Mouse (Mus musculus): ENCODE measurements around the gene Pcx. TPM values are rescaled to one million over a fixed set of nuclear protein-coding genes. Genes with fewer than 3 reads are reported as not detected.

Pcx gene
- polyA plus RNA-seq, 1 experiment from 2014 or later: 9.7 TPM

DNA sequence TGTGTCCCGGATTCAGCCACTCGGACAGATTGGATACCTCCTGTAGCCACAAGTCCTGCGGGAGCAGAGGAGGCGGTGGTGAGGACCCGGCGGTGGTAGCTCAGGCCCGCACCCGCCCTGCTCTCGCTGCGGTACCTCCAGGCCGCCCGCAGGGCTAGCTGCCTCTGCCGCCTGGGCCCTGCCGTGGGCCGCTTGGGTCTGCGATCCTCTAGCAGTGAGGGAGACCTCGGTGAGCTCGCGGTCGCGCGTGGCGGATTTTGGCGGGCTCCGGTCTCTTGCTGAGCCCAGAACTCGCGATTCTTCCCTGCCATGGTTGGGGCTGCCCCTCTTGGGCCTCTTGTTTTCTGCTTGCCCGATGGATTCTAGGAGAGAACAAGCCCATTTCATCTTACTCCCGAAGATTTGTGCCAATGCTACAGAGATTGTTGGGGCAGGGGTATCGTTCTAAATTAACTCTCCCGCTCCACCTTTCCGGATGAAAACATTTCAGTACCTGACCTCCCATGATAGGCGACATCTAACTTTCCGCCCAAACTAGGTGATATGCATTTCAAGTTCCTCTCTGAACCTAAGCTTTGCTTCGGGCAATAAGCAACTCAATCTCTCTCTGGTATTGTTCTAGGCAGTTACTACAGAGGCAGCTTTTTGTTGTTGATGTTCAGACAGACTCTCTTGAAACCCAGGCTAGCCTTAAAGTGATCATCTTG is 115.7 kb downstream of the Pcx start:
- ATAC-seq (replicated peaks; ENCODE audit: low FRiP score, low TSS enrichment, low read depth) (peak; percentile 68), DNase-seq (ENCODE audit: low spot score) (no peak)
- H3K27ac ChIP-seq (ENCODE audit: low read depth): peak overlapping the region; percentile 89
- no peaks in the 10 kb centered on the region for H3K27me3 ChIP-seq (replicated peaks; ENCODE audit: control insufficient read depth, insufficient read depth, low read length)
- H3K4me3 ChIP-seq (ENCODE audit: low read depth, low read length): peak overlapping the region; percentile 85
- H3K4me1 ChIP-seq (replicated peaks; ENCODE audit: control insufficient read depth, insufficient read depth, low read length): peaks cover 11% of the 10 kb centered on the region
- H3K9ac ChIP-seq (ENCODE audit: low read length): peak overlapping the region; percentile 87
- peaks cover 30% of the 10 kb centered on the region for H3K36me3 ChIP-seq (ENCODE audit: control insufficient read depth, insufficient read depth, low read length)
- peak overlapping the region; percentile 85 for H3K4me2 ChIP-seq (ENCODE audit: low read length)
- H3K9me3 ChIP-seq (ENCODE audit: control insufficient read depth, low read length): no peaks in the 10 kb centered on the region
- WGBS: 2% methylated on average over 35 of the region's 35 CpGs

DNA sequence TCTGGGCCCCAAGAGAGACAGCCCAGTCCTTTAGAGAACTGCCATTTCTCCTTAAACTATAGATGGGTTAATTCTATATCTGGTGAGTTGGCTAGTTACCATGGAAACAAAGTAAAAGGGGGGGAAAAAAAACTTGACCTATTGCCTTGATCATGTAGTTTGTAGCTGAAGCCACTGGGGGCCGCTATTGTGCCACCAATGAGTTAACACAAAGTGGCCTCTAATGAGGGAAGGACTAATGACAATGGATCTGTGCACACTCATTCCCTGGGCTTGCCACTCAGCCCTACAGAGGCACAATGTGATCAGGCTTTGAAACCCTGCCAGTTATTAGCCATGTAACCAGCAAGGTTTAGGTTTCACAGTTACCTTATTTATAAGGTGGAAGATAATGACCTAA is 118.5 kb downstream of the Pcx start:
- H3K4me1 ChIP-seq (replicated peaks; ENCODE audit: control insufficient read depth, insufficient read depth, low read length): peaks cover 11% of the 10 kb centered on the region
- H3K4me2 ChIP-seq (ENCODE audit: low read length): no peak overlapping the region
- peak; percentile 78 for DNase-seq (ENCODE audit: low spot score)
- no peaks in the 10 kb centered on the region for H3K27me3 ChIP-seq (replicated peaks; ENCODE audit: control insufficient read depth, insufficient read depth, low read length)
- H3K27ac ChIP-seq (ENCODE audit: low read depth): no peak overlapping the region
- ATAC-seq (replicated peaks; ENCODE audit: low FRiP score, low TSS enrichment, low read depth): no peak
- H3K36me3 ChIP-seq (ENCODE audit: control insufficient read depth, insufficient read depth, low read length): peaks cover 3% of the 10 kb centered on the region; the same call in 1 of the 2 replicates
- WGBS: 3% methylated on average over 1 of the region's 1 CpGs
- H3K9ac ChIP-seq (ENCODE audit: low read length): no peak overlapping the region
- no peak overlapping the region for H3K4me3 ChIP-seq (ENCODE audit: low read depth, low read length)
- no peaks in the 10 kb centered on the region for H3K9me3 ChIP-seq (ENCODE audit: control insufficient read depth, low read length)

DNA sequence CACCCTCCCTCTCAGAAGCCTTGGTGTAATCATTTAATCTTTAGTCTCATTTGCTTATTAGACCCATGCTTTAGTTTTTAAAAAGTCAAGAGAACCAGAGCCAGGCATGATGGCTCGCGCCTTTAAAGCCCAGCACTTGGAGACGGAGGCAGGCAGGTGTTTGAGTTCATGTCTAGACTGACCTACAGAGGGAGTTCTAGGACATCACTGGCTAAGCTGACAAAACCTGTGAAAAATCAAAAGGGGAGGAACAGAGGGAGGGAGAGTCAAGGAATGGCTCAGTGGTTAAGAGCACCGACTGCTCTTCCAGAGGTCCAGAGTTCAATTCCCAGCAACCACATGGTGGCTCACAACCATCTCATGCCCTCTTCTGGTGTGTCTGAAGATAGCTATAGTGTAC is 125.7 kb downstream of the Pcx start:
- H3K4me1 ChIP-seq (replicated peaks; ENCODE audit: control insufficient read depth, insufficient read depth, low read length): no peaks in the 10 kb centered on the region
- H3K27ac ChIP-seq (ENCODE audit: low read depth): no peak overlapping the region
- WGBS: 61% methylated on average over 4 of the region's 4 CpGs
- H3K4me3 ChIP-seq (ENCODE audit: low read depth, low read length): no peak overlapping the region
- no peak for ATAC-seq (replicated peaks; ENCODE audit: low FRiP score, low TSS enrichment, low read depth)
- no peaks in the 10 kb centered on the region for H3K36me3 ChIP-seq (ENCODE audit: control insufficient read depth, insufficient read depth, low read length)
- no peaks in the 10 kb centered on the region for H3K9me3 ChIP-seq (ENCODE audit: control insufficient read depth, low read length)
- no peak overlapping the region for H3K9ac ChIP-seq (ENCODE audit: low read length)
- DNase-seq (ENCODE audit: low spot score): no peak
- H3K4me2 ChIP-seq (ENCODE audit: low read length): no peak overlapping the region
- 0 out of 2 replicates have a peak, but pooled peaks cover 3% of the 10 kb centered on the region for H3K27me3 ChIP-seq (replicated peaks; ENCODE audit: control insufficient read depth, insufficient read depth, low read length)

DNA sequence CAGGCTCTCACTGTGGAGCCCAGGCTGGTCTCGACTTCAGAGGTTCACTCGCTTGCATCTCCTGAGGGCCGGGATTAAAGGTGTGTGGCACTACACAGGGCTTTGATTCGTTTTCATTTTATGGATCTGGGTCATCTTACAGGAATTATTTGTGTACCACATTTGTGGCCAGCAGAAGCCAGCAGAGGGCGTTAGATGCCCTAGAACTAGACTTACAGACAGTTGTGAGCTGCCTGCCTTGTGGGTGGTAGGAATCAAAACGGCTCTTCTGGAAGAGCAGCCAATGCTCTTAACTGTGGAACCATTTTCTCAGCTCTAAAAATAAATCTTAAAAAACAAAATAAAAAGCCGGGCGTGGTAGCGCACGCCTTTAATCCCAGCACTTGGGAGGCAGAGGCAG is 134.0 kb downstream of the Pcx start:
- H3K4me3 ChIP-seq (ENCODE audit: low read depth, low read length): no peak overlapping the region
- no peaks in the 10 kb centered on the region for H3K9me3 ChIP-seq (ENCODE audit: control insufficient read depth, low read length)
- ATAC-seq (replicated peaks; ENCODE audit: low FRiP score, low TSS enrichment, low read depth) (no peak), DNase-seq (ENCODE audit: low spot score) (no peak)
- H3K4me1 ChIP-seq (replicated peaks; ENCODE audit: control insufficient read depth, insufficient read depth, low read length): no peaks in the 10 kb centered on the region
- no peak overlapping the region for H3K27ac ChIP-seq (ENCODE audit: low read depth)
- no peaks in the 10 kb centered on the region for H3K36me3 ChIP-seq (ENCODE audit: control insufficient read depth, insufficient read depth, low read length)
- H3K4me2 ChIP-seq (ENCODE audit: low read length): no peak overlapping the region
- no peaks in the 10 kb centered on the region for H3K27me3 ChIP-seq (replicated peaks; ENCODE audit: control insufficient read depth, insufficient read depth, low read length)
- 49% methylated on average over 10 of the region's 10 CpGs for WGBS
- H3K9ac ChIP-seq (ENCODE audit: low read length): no peak overlapping the region

DNA sequence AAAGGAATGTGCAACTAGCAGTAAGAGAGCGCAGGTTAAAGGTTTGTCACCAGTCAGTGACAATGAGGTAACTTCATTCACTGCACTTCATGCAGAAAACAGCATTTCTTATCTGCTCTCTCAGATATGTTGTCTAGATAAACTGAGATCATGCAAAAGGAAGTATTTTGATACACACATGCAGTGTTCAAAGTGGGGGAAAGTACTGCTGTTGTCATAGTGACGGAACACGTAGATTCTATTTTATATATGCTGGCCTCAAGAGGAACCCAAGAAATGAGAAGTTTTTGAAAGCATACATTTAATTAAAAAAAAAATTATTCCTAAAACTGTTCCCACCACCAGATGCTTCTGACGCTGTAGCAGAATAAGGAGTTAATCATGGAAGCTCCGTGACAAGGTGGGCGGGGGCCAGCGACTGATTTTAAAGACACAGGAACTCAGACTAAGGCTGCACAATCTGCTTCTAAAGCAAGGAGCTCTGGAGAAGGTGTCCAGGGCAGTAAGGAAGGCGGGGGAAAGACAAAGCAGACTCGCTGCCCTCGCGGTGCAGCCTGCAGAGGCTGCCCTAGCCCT is 136.7 kb downstream of the Pcx start:
- WGBS: 72% methylated on average over 11 of the region's 11 CpGs
- Histone ChIP-seq H3K4me1 (replicated peaks; ENCODE audit: control insufficient read depth, insufficient read depth, low read length) (no peaks in the 10 kb centered on the region), H3K4me3 (ENCODE audit: low read depth, low read length) (no peak overlapping the region), H3K27ac (ENCODE audit: low read depth) (no peak overlapping the region), H3K36me3 (ENCODE audit: control insufficient read depth, insufficient read depth, low read length) (no peaks in the 10 kb centered on the region), H3K9ac (ENCODE audit: low read length) (no peak overlapping the region), H3K27me3 (replicated peaks; ENCODE audit: control insufficient read depth, insufficient read depth, low read length) (no peaks in the 10 kb centered on the region), H3K4me2 (ENCODE audit: low read length) (no peak overlapping the region), H3K9me3 (ENCODE audit: control insufficient read depth, low read length) (no peaks in the 10 kb centered on the region)
- ATAC-seq (replicated peaks; ENCODE audit: low FRiP score, low TSS enrichment, low read depth): no peak
- DNase-seq (ENCODE audit: low spot score): no peak

DNA sequence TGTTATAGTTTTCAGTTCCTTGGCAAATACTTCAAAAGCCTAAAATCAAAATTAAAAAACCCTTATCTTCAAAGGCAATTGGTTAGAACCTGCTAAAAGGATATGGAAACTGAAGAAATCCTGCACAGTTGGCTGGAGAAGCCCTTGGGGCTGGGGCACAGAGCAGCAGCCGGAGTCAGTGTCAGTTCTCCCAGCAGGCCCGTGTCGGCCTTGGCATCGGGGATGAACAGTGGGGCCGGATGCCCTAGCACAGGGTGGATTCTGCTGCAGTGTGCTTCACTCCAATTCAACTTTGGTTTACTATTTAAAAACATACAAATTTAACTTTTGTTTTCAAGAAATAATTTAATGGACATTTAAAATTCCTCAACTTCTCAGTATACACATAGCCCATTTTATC is 147.9 kb downstream of the Pcx start:
- Histone ChIP-seq H3K4me1 (replicated peaks; ENCODE audit: control insufficient read depth, insufficient read depth, low read length) (no peaks in the 10 kb centered on the region), H3K4me2 (ENCODE audit: low read length) (no peak overlapping the region), H3K27me3 (replicated peaks; ENCODE audit: control insufficient read depth, insufficient read depth, low read length) (no peaks in the 10 kb centered on the region), H3K36me3 (ENCODE audit: control insufficient read depth, insufficient read depth, low read length) (no peaks in the 10 kb centered on the region), H3K4me3 (ENCODE audit: low read depth, low read length) (no peak overlapping the region), H3K27ac (ENCODE audit: low read depth) (no peak overlapping the region), H3K9ac (ENCODE audit: low read length) (no peak overlapping the region), H3K9me3 (ENCODE audit: control insufficient read depth, low read length) (no peaks in the 10 kb centered on the region)
- ATAC-seq (replicated peaks; ENCODE audit: low FRiP score, low TSS enrichment, low read depth) (no peak), DNase-seq (ENCODE audit: low spot score) (no peak)
- 90% methylated on average over 5 of the region's 5 CpGs for WGBS

DNA sequence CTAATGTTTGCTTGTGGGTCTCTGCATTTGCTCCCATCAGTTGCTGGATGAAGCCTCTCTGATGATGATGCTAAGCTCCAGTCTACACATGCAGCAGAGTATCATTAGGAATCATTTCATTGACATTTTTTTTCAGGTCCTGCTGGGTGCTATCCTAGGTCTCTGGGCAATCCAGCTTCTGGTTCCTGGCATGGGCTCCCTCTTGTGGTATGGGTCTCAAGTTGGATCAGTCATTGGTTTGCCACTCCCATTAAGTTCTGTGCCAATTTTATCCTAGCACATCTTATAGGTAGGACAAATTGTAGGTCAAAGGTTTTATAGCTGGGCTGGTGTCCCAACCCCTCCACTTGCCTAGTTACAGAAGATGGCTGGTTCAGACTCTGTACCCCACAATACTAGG is 156.5 kb downstream of the Pcx start:
- Histone ChIP-seq H3K4me2 (ENCODE audit: low read length) (no peak overlapping the region), H3K4me3 (ENCODE audit: low read depth, low read length) (no peak overlapping the region), H3K9me3 (ENCODE audit: control insufficient read depth, low read length) (no peaks in the 10 kb centered on the region), H3K4me1 (replicated peaks; ENCODE audit: control insufficient read depth, insufficient read depth, low read length) (no peaks in the 10 kb centered on the region), H3K27ac (ENCODE audit: low read depth) (no peak overlapping the region), H3K27me3 (replicated peaks; ENCODE audit: control insufficient read depth, insufficient read depth, low read length) (no peaks in the 10 kb centered on the region), H3K9ac (ENCODE audit: low read length) (no peak overlapping the region), H3K36me3 (ENCODE audit: control insufficient read depth, insufficient read depth, low read length) (no peaks in the 10 kb centered on the region)
- no peak for DNase-seq (ENCODE audit: low spot score)
- ATAC-seq (replicated peaks; ENCODE audit: low FRiP score, low TSS enrichment, low read depth): no peak

DNA sequence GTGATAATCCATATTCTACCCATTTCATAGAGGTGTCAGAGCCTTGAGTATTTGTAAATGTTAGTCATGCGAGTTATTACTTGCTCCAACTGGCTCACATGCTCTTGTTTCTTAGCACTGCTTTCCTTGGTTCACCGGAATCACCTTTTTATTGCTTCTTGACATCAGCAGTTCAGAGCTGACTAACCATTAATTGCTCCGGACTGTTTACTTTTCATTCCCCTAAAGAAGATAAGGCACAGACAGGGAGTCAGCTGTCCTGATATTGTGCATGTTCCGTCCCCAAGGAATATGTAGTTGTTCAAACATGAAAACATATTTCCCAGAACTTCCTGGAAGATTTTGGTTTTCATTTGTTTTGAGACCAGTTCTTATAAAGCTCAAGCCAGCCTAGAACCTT is 160.5 kb downstream of the Pcx start:
- no peak overlapping the region for H3K4me3 ChIP-seq (ENCODE audit: low read depth, low read length)
- H3K9ac ChIP-seq (ENCODE audit: low read length): no peak overlapping the region
- no peaks in the 10 kb centered on the region for H3K36me3 ChIP-seq (ENCODE audit: control insufficient read depth, insufficient read depth, low read length)
- H3K4me2 ChIP-seq (ENCODE audit: low read length): no peak overlapping the region
- peak; percentile 60; the same call in 1 of the 2 replicates for ATAC-seq (replicated peaks; ENCODE audit: low FRiP score, low TSS enrichment, low read depth)
- H3K4me1 ChIP-seq (replicated peaks; ENCODE audit: control insufficient read depth, insufficient read depth, low read length): no peaks in the 10 kb centered on the region
- DNase-seq (ENCODE audit: low spot score): no peak
- H3K27ac ChIP-seq (ENCODE audit: low read depth): no peak overlapping the region
- no peaks in the 10 kb centered on the region for H3K9me3 ChIP-seq (ENCODE audit: control insufficient read depth, low read length)
- WGBS: 35% methylated on average over 4 of the region's 4 CpGs
- no peaks in the 10 kb centered on the region for H3K27me3 ChIP-seq (replicated peaks; ENCODE audit: control insufficient read depth, insufficient read depth, low read length)
